Mouse (Mus musculus) CD4-positive, CD25-positive, alpha-beta regulatory T cell, adult 4 months (primary cell): ENCODE results near the gene Unc79. TPM values are rescaled to one million over a fixed set of nuclear protein-coding genes. Genes with fewer than 3 reads are reported as not detected.

Experiments
- ATAC-seq: one replicate; pipeline ENCODE4 v1.8.0; 2017
- polyA plus RNA-seq, 2 experiments: library from polyadenylated mRNA; unstranded; fragments of 100-300 nt; shearing (Covaris generic); gene quantifications; one replicate each; pipeline ENCODE4 v1.2.1; 2017

Gene Unc79
- polyA plus RNA-seq, 2 experiments from 2014 or later = 0.34 to 0.38 TPM

GRCm38 (mm10) chr12:103129395-103130248 is 181.0 kb downstream of the Unc79 start:
- peak; percentile 58 for ATAC-seq

GRCm38 (mm10) chr12:103131419-103131818 is 182.8 kb downstream of the Unc79 start:
- ATAC-seq = no peak

DNA sequence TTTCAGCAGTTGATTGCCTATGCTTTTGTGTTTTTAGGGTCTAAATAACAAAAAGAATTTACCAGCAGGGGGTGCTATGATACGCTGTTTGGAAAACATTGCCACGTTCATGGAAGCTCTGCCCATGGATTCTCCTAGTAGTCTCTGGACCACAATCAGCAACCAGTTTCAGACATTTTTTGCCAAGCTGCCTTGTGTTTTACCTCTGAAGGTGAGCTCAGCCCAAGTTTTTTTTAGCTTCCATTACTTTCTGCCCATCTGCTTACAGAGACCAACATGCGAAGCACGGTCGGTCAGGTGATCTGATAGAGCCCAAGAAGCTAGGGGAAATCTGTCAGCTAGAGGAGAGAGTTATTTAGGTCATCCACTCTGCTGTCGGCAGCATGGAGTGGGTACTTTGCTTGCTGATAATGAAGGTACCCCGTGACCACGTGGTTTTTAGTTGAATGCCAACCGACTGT is 193.9 kb downstream of the Unc79 start:
- ATAC-seq = peak; percentile 66

DNA sequence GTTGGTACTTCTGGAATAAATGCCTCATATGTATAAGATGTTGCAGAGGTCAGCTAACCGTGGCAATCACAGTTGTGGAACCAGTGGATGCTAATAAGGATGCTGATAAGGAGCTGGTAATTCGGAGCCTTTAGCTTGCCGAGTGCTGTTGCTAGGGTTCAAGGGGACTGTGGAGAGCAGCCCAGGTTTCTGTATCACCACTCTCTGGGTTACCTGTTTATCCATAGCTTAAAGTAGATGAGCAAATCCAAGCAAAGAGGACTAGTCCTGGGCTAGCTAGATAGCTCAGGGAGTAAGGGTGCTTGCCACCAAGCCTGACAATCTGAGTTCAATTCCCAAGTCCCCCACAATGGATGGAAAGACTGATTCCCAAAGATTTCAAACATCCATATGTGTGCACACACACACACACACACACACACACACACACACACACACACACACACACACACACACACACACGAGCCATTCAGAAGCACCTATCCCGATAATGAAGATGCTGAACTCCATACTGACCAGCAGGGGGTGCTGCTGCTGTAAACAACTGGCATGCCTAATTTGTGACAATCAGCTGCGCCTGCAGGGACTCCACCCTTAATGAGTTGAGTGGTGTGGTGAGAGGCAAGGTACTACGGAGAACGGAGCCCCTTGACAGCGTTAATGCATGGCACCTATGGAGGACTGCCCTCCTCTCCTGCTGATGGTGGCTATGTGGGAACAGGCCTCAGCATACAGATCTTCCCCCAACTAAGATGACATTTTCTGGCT is 195.3 kb downstream of the Unc79 start:
- peak; percentile 77 for ATAC-seq

GRCm38 (mm10) chr12:103150247-103150646 is 201.6 kb downstream of the Unc79 start:
- no peak for ATAC-seq

DNA sequence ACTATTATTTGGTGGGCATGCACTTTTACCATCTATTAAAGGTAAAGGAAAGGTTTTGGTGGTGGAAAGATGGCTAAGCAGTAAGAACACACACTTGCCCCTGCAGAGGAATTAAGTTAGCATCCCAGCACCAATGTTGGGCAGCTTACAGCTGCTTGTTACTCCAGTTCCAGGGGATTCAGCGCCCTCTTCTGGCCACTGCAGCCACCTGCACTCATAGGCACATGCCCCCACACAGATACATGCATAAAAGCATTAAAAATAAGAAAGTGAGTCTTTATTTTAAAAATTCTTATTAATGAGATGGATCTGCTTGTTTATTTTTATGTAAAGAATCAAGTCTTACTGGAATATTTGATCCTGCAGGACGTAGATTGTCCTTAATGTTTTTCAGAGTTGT is 206.3 kb downstream of the Unc79 start:
- ATAC-seq = no peak

- no peak for ATAC-seq
These were observed 206.7 kb downstream of the Unc79 start for GRCm38 (mm10) chr12:103155406-103155805.

GRCm38 (mm10) chr12:103157129-103157910 is 208.7 kb downstream of the Unc79 start:
- ATAC-seq = no peak

DNA sequence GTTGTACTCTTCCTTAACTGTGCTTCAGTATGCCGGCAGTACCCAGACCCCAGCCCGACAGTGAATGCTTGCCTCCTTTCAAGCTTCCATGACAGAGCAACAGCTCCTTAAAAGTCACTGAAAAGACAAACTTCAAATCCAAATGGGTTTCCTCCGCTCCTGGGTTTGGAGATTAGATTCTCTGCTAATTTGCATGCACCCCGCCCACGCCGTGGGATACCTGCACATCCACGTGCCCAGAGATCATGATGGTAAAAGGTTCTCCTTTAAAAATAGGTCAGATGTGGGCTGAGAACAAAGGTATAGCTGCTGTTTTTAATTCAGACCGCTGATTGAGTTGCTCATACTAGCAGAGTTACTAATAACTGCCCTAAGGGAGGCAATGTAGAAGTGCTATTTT is 210.4 kb downstream of the Unc79 start:
- ATAC-seq = no peak

GRCm38 (mm10) chr12:103160721-103161120 is 212.1 kb downstream of the Unc79 start:
- no peak for ATAC-seq

DNA sequence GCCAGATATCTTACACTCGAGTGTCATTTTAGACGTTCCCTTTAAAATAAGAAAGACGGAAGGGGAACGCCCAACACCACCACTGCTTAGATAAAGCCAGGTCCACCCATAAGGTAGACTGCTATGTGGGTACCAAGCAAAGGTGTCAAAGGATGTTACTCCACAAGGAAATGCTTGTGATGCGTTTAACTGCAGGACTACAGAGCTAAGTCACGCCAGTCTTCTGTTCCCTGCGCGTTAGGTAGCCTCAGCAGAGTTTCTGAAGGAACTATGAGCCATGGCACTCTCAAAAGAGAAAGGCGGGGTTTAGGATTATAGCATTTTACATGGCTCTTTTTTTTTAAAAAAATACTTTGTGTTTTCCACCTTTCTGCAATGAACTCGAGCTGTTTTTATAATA is 214.9 kb downstream of the Unc79 start:
- ATAC-seq = no peak

GRCm38 (mm10) chr12:103164101-103165030 is 215.7 kb downstream of the Unc79 start:
- no peak for ATAC-seq

DNA sequence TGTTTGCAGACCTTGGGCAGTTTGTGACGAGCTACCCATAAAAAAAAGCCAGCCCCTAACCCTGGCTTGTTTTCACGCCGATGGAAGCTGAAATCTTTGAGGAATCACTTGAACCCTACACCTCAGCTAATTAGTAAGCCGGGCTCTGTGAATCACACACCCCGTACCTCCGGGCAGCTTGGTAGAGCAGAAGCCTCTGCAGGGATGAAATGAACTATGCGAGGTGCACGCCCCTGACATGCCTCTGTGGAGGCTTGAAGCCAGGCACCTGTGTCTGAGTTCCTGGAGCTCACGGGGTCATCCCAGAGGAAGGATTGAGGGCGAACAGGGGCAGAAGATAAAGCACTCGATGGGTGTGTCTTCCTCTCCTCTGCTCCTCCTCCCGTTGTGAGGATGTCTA is 220.2 kb downstream of the Unc79 start:
- ATAC-seq = no peak

GRCm38 (mm10) chr12:103183057-103183456 is 234.4 kb downstream of the Unc79 start:
- no peak for ATAC-seq

DNA sequence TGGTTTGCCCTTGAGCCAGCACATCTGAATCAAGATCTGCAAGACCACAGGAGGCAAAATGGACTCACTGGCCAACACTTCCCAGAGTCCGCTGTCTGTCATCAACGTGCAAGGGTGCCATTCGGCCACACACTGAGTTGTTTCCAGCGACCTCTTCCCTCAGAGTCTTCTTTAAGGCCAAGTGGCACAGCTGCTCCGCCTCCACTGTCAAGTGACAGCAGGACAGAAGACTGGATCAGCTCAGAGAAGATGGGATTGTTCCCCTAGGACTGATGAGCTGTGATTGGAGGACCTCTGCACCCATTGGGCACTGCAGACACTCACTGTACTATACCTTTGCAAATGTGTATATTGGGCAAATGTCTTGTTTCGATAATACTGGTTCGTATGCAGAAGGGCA is 238.4 kb downstream of the Unc79 start:
- ATAC-seq = no peak

- ATAC-seq = no peak
These were observed 239.6 kb downstream of the Unc79 start for GRCm38 (mm10) chr12:103188223-103188622.

DNA sequence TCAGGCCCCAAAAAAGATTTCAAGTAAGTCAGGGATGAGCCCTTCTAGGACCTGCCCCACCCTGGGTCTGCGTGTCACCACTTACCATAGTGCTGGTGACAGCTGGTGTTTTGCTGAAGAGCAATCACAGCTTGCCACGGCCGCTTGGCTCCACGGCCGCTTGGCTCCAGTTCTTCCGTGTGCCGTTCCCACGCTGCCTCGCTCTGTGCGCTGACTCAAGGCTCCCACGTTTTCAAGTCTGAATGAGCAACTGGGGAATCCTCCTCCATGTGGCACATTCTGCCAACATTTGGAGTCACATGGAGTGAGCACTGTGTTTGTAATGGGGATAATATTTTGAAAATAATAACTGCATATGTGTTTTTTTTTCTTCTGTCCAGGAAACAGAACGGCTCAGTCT is 241.1 kb downstream of the Unc79 start:
- no peak for ATAC-seq

DNA sequence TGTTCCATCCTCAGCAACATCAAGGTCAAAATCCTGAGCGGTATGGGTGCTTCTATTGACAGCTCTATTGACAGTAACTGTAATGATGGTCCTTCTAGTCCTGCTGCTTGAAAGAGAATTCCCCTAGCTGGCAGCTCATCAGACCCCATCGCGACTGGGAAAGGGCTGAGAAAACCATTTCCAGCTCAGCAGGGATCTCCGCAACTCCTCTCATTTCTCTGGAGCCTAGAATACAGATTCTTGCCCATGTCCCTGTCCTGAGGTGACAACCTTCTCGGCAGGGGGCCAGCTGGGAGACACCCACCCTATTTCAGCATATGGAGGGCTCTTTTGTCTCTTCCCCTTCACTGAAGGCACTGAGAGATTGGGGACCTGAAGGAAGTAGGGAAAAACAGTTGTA is 244.3 kb downstream of the Unc79 start:
- ATAC-seq = no peak

GRCm38 (mm10) chr12:103202592-103203544 is 254.2 kb downstream of the Unc79 start:
- no peak for ATAC-seq

DNA sequence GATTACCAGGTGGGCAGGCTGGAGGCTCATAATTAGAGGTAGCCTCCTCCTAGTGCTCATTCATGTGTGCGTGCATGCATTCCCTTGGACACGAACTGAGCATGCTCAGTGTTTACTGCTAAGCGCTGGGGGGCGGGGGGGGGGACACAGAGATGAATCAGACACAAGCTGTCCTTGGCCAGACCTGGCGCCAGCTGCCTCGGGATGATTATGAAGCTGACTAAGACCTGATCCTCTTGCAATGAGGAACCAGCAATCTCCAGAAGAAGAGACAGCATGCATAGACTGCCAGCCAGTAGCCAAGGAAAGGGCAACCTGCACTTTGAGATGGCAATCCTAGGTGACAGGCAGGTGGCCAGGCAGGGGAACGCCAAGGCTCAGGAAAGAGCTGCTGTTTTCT is 256.9 kb downstream of the Unc79 start:
- ATAC-seq = no peak

DNA sequence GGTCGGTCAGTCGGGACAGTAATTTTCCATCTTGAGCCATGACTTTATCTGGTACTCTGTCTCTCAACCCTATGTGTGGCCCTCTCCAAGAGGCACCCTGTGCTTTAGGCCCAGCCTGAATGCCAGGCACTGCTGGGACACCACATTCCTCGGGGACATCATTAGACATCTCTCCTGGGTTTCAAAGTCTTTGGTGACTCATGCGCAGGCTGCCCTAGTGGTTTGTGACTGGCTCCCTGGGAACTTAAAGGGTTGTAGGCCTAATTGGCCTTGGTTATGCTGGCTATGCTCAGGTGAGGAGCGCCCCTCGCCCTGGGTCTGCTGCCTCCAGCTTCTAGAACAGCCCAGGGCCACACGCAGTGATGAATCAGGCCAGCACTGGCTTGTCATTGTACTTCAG is 260.9 kb downstream of the Unc79 start:
- no peak for ATAC-seq
